Mouse (Mus musculus) mature B cell (primary cell): ENCODE data around the gene Wdfy1.

Experiments used
- in situ Hi-C: fragments of 300-500 bp; cut with MboI; formaldehyde crosslinking; loops from 2 replicates; pipeline ENCODE4 v1.14.3; 2019

The Wdfy1 gene

GRCm38 (mm10) chr1:79659598-79659997, 116.3 kb downstream of the Wdfy1 start:
- in situ Hi-C loops: no loop called here

- in situ Hi-C loops: no loop called here
Observed at GRCm38 (mm10) chr1:79657411-79657810, 118.5 kb downstream of the Wdfy1 start.

DNA sequence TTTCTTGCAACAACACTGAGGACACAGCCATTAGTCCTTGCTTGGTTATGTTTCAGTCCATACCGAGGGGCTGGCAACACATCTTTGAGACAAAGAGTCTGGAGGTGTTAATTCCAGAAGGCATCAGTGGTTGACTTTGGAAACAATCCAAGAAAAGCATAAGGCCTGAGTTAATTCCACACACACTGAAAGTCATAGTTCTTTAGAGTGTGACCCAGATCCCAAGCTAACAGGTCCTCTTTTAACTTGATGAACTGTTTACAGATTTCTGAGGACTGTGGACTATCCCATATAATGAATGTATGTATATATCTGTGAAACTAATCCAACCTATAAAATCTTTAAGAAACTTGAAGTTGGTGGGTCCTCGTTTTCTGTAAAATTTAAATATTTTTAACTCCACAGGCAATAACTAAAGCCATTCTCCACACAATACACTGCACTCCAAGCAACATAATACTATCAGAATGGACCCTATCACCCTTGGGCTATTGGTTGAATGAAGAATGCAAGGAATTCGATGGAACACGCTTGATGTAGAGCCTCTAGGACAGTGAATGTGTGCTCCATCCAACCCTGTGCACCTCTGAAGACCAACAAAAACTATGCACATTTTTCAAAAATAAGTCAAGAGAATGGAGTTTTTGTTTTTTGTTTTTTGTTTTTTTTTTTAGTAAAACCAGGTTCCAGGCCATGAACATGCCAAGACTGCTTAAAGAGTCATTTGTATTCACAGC, 120.0 kb downstream of the Wdfy1 start:
- in situ Hi-C loops: no loop called here

- in situ Hi-C loops: no loop called here
Observed at GRCm38 (mm10) chr1:79654948-79655347, 121.0 kb downstream of the Wdfy1 start.
